Mouse (Mus musculus) heart, adult 2 months (tissue): Measurements from ENCODE around the gene Trpm8.

Experiments used
- EP300 ChIP-seq: fragments of 200-500 bp; IDR thresholded peaks from 2 replicates; pipeline ENCODE4 v1.6.1; 2011; ENCODE audit warnings: low read depth, low read length, control low read depth; ENCODE audit not compliant: insufficient read depth
- POLR2A ChIP-seq: fragments of 200-500 bp; IDR thresholded peaks from 2 replicates; pipeline ENCODE4 v1.6.1; 2011; ENCODE audit warnings: mild to moderate bottlenecking, low read depth, low read length, control low read depth; ENCODE audit not compliant: insufficient read depth

DNA sequence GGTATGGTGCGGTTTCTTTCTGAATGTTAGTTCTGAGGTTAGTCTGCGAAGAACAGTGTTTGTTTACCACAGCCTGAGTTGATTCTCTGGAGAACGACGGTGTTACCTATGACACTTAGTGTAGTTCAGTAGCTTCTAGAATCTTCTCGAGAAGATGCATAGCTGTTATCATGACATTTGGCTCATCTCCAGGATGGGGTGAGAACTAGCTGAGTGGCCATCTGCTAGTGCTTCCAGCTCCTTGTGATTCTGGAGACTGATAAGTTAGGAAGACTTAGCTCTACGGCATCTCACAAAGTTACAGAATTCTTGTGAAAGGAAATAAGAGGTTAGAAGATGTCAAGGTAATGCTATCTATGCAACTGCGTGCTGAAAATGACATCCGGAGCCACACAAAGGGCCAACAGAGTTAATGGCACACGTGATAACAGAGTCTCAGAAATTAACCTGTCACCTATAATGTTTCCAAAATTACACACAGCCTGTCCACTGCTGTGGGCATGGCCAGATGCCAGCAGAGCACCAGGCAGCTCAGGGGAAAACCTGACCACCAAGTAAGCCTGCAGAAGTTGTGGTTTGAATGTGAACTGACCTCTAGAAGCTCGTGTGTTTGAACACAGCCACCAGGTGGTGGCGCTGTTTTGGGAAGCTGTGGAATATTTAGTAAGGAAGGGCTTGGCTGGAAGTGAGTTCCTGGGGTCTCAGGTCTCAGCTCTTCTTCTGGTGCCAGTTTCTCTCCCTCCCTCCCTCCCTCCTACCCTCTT is 89.6 kb downstream of the Trpm8 start:
- TF ChIP-seq EP300 (no peak), POLR2A (no peak)
